Mouse (Mus musculus) ES-E14 (cell line): Measurements from ENCODE around the gene Gdpd5.

Experiments
- CHD2 ChIP-seq: IDR thresholded peaks from 2 replicates; pipeline ENCODE4 v1.6.1; 2014; ENCODE audit warnings: mild to moderate bottlenecking, low read depth, low read length, inconsistent platforms
- HCFC1 ChIP-seq: IDR thresholded peaks from 2 replicates; pipeline ENCODE4 v1.6.1; 2012; ENCODE audit warnings: low read length, inconsistent platforms, borderline replicate concordance; ENCODE audit not compliant: insufficient read depth
- MAFK ChIP-seq: IDR thresholded peaks from 2 replicates; pipeline ENCODE4 v1.6.1; 2014; ENCODE audit warnings: mild to moderate bottlenecking, low read depth, low read length, inconsistent platforms; ENCODE audit not compliant: insufficient read depth
- ZC3H11A ChIP-seq: IDR thresholded peaks from 2 replicates; pipeline ENCODE4 v1.6.1; 2012; ENCODE audit warnings: low read depth, mild to moderate bottlenecking, inconsistent platforms, low read length, borderline replicate concordance
- ZNF384 ChIP-seq: IDR thresholded peaks from 2 replicates; pipeline ENCODE4 v1.6.1; 2012; ENCODE audit warnings: low read depth, low read length, inconsistent platforms

DNA sequence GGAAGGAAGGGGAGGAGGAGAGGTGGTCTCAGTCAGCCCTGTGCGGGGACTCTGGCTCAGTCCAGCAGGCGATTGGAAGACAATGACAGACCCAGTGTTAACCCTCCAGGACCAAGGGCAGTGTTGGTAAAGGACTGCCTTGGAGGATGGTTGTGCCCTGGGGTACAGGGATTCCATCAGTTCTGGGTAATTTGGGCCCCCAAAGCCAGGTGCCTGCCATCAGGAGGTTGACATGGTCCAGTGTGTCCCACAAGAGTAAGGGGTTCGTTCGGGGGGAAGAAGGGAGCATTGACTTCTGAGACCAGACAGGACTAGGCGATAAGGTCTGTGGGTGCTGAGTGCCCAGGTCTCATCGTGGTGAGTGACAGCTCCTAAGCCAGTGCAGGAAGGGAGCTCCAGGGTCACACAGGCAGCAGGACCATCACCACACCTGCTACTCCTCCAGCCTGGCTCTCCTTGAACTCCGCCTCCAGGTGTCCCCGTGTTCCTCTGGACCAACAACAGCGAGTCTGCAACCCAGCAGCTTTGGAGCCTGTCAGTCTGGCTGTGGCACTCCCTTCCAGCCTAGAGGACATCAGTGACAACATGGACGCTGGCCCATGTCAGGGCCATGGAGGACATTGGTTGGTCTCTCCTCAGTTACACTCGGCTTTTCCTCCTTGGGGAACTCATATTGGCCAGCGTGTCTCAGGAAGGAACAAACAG, 23.0 kb downstream of the Gdpd5 start:
- no peak for TF ChIP-seq ZC3H11A
- no peak for TF ChIP-seq CHD2
- TF ChIP-seq HCFC1, result no peak
- TF ChIP-seq MAFK, result no peak
- no peak for TF ChIP-seq ZNF384
